Mouse (Mus musculus): ENCODE results near the gene Mcrs1. TPM values are rescaled to one million over a fixed set of nuclear protein-coding genes. Genes with fewer than 3 reads are reported as not detected.

Gene Mcrs1
- polyA plus RNA-seq, 1 experiment from 2014 or later, result 220 TPM

- H3K9ac ChIP-seq (replicated peaks; ENCODE audit: low read depth, low read length), result peak overlapping the region; percentile 27
- peaks cover 63% of the 10 kb centered on the region for H3K27me3 ChIP-seq (replicated peaks; ENCODE audit: control insufficient read depth, insufficient read depth, low read length)
- peak; percentile 16; the same call in 1 of the 2 replicates for ATAC-seq
- H3K27ac ChIP-seq (ENCODE audit: low read length), result no peak overlapping the region
- WGBS, result under 1% methylated on average over 44 of the region's 46 CpGs
- H3K9me3 ChIP-seq (ENCODE audit: control insufficient read depth, low read length), result no peaks in the 10 kb centered on the region
- H3K36me3 ChIP-seq (ENCODE audit: control insufficient read depth, insufficient read depth), result no peaks in the 10 kb centered on the region
- H3K4me2 ChIP-seq (ENCODE audit: low read length), result peak overlapping the region; percentile 57
- H3K4me3 ChIP-seq (replicated peaks; ENCODE audit: low read length), result peak overlapping the region; percentile 50
- H3K4me1 ChIP-seq (replicated peaks; ENCODE audit: control insufficient read depth, insufficient read depth, low read length), result peaks cover 30% of the 10 kb centered on the region
These were observed 28.1 kb downstream of the Mcrs1 start for GRCm38 (mm10) chr15:99223585-99224207.

- Histone ChIP-seq H3K4me1 (replicated peaks; ENCODE audit: control insufficient read depth, insufficient read depth, low read length) (peaks cover 30% of the 10 kb centered on the region), H3K4me3 (replicated peaks; ENCODE audit: low read length) (peak overlapping the region; percentile 50), H3K27me3 (replicated peaks; ENCODE audit: control insufficient read depth, insufficient read depth, low read length) (peaks cover 57% of the 10 kb centered on the region), H3K27ac (ENCODE audit: low read length) (no peak overlapping the region), H3K9ac (replicated peaks; ENCODE audit: low read depth, low read length) (no peak overlapping the region; the same call in 1 of the 2 replicates), H3K9me3 (ENCODE audit: control insufficient read depth, low read length) (no peaks in the 10 kb centered on the region), H3K4me2 (ENCODE audit: low read length) (peak overlapping the region; percentile 57), H3K36me3 (ENCODE audit: control insufficient read depth, insufficient read depth) (no peaks in the 10 kb centered on the region)
- no peak for ATAC-seq
- 3% methylated on average over 18 of the region's 18 CpGs for WGBS
These were observed 28.8 kb downstream of the Mcrs1 start for GRCm38 (mm10) chr15:99222794-99223584.

- no peaks in the 10 kb centered on the region for H3K36me3 ChIP-seq (ENCODE audit: control insufficient read depth, insufficient read depth)
- H3K4me3 ChIP-seq (replicated peaks; ENCODE audit: low read length), result no peak overlapping the region
- H3K9ac ChIP-seq (replicated peaks; ENCODE audit: low read depth, low read length), result no peak overlapping the region
- no peak for ATAC-seq
- no peak overlapping the region for H3K27ac ChIP-seq (ENCODE audit: low read length)
- H3K9me3 ChIP-seq (ENCODE audit: control insufficient read depth, low read length), result no peaks in the 10 kb centered on the region
- peaks cover 42% of the 10 kb centered on the region for H3K27me3 ChIP-seq (replicated peaks; ENCODE audit: control insufficient read depth, insufficient read depth, low read length)
- H3K4me1 ChIP-seq (replicated peaks; ENCODE audit: control insufficient read depth, insufficient read depth, low read length), result peaks cover 30% of the 10 kb centered on the region
- WGBS, result 7% methylated on average over 8 of the region's 8 CpGs
- H3K4me2 ChIP-seq (ENCODE audit: low read length), result no peak overlapping the region
These were observed 30.3 kb downstream of the Mcrs1 start for GRCm38 (mm10) chr15:99221315-99221952.

- Histone ChIP-seq H3K4me3 (replicated peaks; ENCODE audit: low read length) (no peak overlapping the region), H3K9me3 (ENCODE audit: control insufficient read depth, low read length) (no peaks in the 10 kb centered on the region), H3K9ac (replicated peaks; ENCODE audit: low read depth, low read length) (no peak overlapping the region), H3K27me3 (replicated peaks; ENCODE audit: control insufficient read depth, insufficient read depth, low read length) (peaks cover 28% of the 10 kb centered on the region), H3K4me2 (ENCODE audit: low read length) (no peak overlapping the region), H3K36me3 (ENCODE audit: control insufficient read depth, insufficient read depth) (no peaks in the 10 kb centered on the region), H3K27ac (ENCODE audit: low read length) (no peak overlapping the region), H3K4me1 (replicated peaks; ENCODE audit: control insufficient read depth, insufficient read depth, low read length) (no peaks in the 10 kb centered on the region)
- WGBS, result 93% methylated on average over 4 of the region's 4 CpGs
- no peak for ATAC-seq
These were observed 34.1 kb downstream of the Mcrs1 start for GRCm38 (mm10) chr15:99217630-99218029.

DNA sequence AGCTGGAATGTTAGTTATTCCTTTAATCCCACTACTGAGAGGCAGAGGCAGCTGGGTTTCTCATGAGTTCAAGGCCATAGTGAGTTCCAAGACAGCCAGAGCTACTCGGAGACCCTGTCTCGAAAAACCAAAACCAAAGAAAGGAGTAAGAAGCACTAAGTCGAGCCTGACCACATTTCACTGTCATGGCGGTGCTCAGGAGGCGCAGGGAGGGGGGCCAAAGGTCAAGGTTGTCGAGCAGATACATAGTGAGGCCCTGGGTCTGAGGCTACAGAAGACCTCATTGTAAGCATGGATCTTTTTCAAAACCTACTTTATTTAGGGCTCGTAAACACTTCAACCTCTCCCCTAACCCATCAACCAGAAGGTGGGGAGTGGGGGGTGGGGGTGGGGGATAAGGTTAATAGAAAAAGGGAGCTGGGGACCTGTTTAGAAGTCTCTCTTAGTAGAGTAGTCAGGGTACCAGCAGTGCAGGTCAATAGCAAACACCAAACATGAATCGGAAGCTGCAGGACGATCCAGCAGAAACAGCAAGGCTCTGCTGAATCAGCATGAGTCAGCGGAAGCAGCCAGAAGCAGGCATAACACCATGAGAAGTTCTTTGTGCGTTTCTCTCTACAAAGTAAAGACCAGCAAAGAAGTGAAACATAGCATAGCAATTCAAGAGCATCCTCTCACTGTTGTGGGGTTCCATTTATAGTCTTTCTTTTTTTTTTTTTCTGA lies 35.9 kb downstream of the Mcrs1 start:
- Histone ChIP-seq H3K4me1 (replicated peaks; ENCODE audit: control insufficient read depth, insufficient read depth, low read length) (no peaks in the 10 kb centered on the region), H3K27me3 (replicated peaks; ENCODE audit: control insufficient read depth, insufficient read depth, low read length) (peaks cover 12% of the 10 kb centered on the region), H3K4me3 (replicated peaks; ENCODE audit: low read length) (no peak overlapping the region), H3K36me3 (ENCODE audit: control insufficient read depth, insufficient read depth) (peaks cover 4% of the 10 kb centered on the region; the same call in 1 of the 2 replicates), H3K27ac (ENCODE audit: low read length) (no peak overlapping the region), H3K4me2 (ENCODE audit: low read length) (no peak overlapping the region), H3K9me3 (ENCODE audit: control insufficient read depth, low read length) (no peaks in the 10 kb centered on the region), H3K9ac (replicated peaks; ENCODE audit: low read depth, low read length) (no peak overlapping the region)
- ATAC-seq, result no peak
- WGBS, result 87% methylated on average over 11 of the region's 11 CpGs

- Histone ChIP-seq H3K27me3 (replicated peaks; ENCODE audit: control insufficient read depth, insufficient read depth, low read length) (peaks cover 4% of the 10 kb centered on the region), H3K9ac (replicated peaks; ENCODE audit: low read depth, low read length) (no peak overlapping the region), H3K4me1 (replicated peaks; ENCODE audit: control insufficient read depth, insufficient read depth, low read length) (no peaks in the 10 kb centered on the region), H3K36me3 (ENCODE audit: control insufficient read depth, insufficient read depth) (peaks cover 11% of the 10 kb centered on the region), H3K9me3 (ENCODE audit: control insufficient read depth, low read length) (no peaks in the 10 kb centered on the region), H3K4me3 (replicated peaks; ENCODE audit: low read length) (no peak overlapping the region), H3K4me2 (ENCODE audit: low read length) (no peak overlapping the region), H3K27ac (ENCODE audit: low read length) (no peak overlapping the region)
- ATAC-seq, result no peak
- WGBS, result 74% methylated on average over 2 of the region's 2 CpGs
These were observed 36.8 kb downstream of the Mcrs1 start for GRCm38 (mm10) chr15:99214941-99215340.

GRCm38 (mm10) chr15:99213183-99213582 lies 38.6 kb downstream of the Mcrs1 start:
- ATAC-seq, result no peak
- Histone ChIP-seq H3K4me2 (ENCODE audit: low read length) (no peak overlapping the region), H3K9ac (replicated peaks; ENCODE audit: low read depth, low read length) (no peak overlapping the region), H3K27ac (ENCODE audit: low read length) (no peak overlapping the region), H3K36me3 (ENCODE audit: control insufficient read depth, insufficient read depth) (peaks cover 17% of the 10 kb centered on the region), H3K27me3 (replicated peaks; ENCODE audit: control insufficient read depth, insufficient read depth, low read length) (no peaks in the 10 kb centered on the region), H3K4me1 (replicated peaks; ENCODE audit: control insufficient read depth, insufficient read depth, low read length) (no peaks in the 10 kb centered on the region), H3K9me3 (ENCODE audit: control insufficient read depth, low read length) (no peaks in the 10 kb centered on the region), H3K4me3 (replicated peaks; ENCODE audit: low read length) (no peak overlapping the region)
- 86% methylated on average over 10 of the region's 10 CpGs for WGBS

- Histone ChIP-seq H3K36me3 (ENCODE audit: control insufficient read depth, insufficient read depth) (peaks cover 21% of the 10 kb centered on the region), H3K4me2 (ENCODE audit: low read length) (no peak overlapping the region), H3K9ac (replicated peaks; ENCODE audit: low read depth, low read length) (no peak overlapping the region), H3K4me3 (replicated peaks; ENCODE audit: low read length) (no peak overlapping the region), H3K4me1 (replicated peaks; ENCODE audit: control insufficient read depth, insufficient read depth, low read length) (no peaks in the 10 kb centered on the region), H3K27me3 (replicated peaks; ENCODE audit: control insufficient read depth, insufficient read depth, low read length) (no peaks in the 10 kb centered on the region), H3K9me3 (ENCODE audit: control insufficient read depth, low read length) (no peaks in the 10 kb centered on the region), H3K27ac (ENCODE audit: low read length) (no peak overlapping the region)
- ATAC-seq, result no peak
- WGBS, result 56% methylated on average over 8 of the region's 8 CpGs
These were observed 45.8 kb downstream of the Mcrs1 start for GRCm38 (mm10) chr15:99205959-99206358.

GRCm38 (mm10) chr15:99198761-99199160 lies 53.0 kb downstream of the Mcrs1 start:
- Histone ChIP-seq H3K27ac (ENCODE audit: low read length) (no peak overlapping the region), H3K9me3 (ENCODE audit: control insufficient read depth, low read length) (no peaks in the 10 kb centered on the region), H3K4me3 (replicated peaks; ENCODE audit: low read length) (no peak overlapping the region), H3K9ac (replicated peaks; ENCODE audit: low read depth, low read length) (no peak overlapping the region), H3K4me1 (replicated peaks; ENCODE audit: control insufficient read depth, insufficient read depth, low read length) (peaks cover 8% of the 10 kb centered on the region), H3K36me3 (ENCODE audit: control insufficient read depth, insufficient read depth) (no peaks in the 10 kb centered on the region; the same call in 1 of the 2 replicates), H3K4me2 (ENCODE audit: low read length) (no peak overlapping the region), H3K27me3 (replicated peaks; ENCODE audit: control insufficient read depth, insufficient read depth, low read length) (no peaks in the 10 kb centered on the region)
- no peak for ATAC-seq
